Mouse (Mus musculus) erythroblast, adult 5-6 weeks (primary cell): Measurements from ENCODE around the gene Aaas. TPM values are rescaled to one million over a fixed set of nuclear protein-coding genes. Genes with fewer than 3 reads are reported as not detected.

ENCODE experiments used
- ATAC-seq: replicated peaks from 2 replicates; pipeline ENCODE4 v1.8.0; 2016; ENCODE audit warnings: moderate number of reproducible peaks, mild to moderate bottlenecking, moderate TSS enrichment, inconsistent platforms; ENCODE audit not compliant: poor library complexity, low FRiP score, severe bottlenecking
- total RNA-seq, 2 experiments: library from RNA; stranded (forward) in 1 of 2; stranded (reverse) in 1 of 2; fragments of 150-400 nt in 1 of 2; fragments of 200-764, 138-1000 nt in 1 of 2; gene quantifications; 2 replicates each; pipeline versions ENCODE4 v1.2.3 to v1.2.4; 2015 to 2017; ENCODE audit warnings: low replicate concordance in 2 of 2

Gene Aaas
- total RNA-seq, 2 experiments from 2014 or later: 49.7 to 60.7 TPM

- ATAC-seq: no peak; the same call in 1 of the 2 replicates
Observed at GRCm38 (mm10) chr15:102316263-102316662, 34.3 kb downstream of the Aaas start.

GRCm38 (mm10) chr15:102315292-102315691 is 35.3 kb downstream of the Aaas start:
- ATAC-seq: no peak

DNA sequence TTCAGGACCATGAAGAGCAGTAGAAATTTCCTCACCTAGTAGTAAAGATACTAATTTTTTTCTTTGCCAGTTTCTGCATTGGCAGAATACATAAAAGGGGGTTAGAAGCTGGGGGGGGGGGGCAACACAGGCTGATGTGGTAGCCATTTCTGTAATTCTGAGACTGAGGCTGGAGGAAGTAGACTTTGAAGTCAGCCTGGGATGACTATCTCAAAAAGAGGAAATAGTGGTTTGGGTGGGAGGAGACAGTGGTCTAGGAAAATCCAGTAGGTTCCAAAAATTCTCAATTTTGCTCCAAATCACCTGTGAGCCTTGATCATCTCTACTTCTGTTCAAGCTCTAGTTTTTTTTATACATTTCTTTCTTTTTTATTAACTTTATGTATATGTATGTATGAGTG is 39.1 kb downstream of the Aaas start:
- ATAC-seq: no peak

DNA sequence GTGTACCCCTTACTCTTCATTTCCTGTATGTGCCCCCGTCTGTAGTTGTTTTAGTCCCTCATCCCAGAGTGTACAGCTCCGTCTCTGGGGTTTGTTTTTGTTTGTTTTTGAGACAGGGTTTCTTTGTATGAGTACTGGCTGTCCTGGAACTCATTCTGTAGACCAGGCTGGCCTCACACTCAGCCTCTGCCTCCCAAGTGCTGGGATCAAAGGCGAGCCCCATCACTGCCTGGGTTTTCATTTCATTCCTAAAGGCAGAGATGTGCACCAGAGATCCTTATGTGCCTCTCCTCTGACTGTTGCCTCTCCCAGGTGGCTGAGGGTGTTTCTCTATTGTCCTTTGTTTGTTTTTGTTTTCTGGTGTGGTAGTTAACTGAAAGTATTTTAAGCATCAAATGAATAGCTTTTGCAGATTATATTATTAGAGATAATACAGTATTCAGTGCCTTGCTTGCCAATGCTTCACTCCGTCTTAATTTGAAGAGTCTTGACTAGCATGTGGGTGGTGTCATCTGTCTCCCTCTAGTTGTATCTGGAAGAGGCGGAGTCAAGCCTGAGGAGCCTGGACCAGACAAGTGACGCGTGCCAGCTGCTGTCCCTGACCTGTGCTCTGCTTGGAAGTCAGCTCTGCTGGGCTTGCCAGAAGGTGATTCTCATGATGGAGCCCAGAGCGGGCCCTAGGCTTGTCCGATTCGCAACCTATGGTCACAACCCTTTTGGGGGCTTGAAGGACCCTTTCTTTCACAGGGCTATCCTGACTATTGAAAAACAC is 40.3 kb downstream of the Aaas start:
- ATAC-seq: no peak

DNA sequence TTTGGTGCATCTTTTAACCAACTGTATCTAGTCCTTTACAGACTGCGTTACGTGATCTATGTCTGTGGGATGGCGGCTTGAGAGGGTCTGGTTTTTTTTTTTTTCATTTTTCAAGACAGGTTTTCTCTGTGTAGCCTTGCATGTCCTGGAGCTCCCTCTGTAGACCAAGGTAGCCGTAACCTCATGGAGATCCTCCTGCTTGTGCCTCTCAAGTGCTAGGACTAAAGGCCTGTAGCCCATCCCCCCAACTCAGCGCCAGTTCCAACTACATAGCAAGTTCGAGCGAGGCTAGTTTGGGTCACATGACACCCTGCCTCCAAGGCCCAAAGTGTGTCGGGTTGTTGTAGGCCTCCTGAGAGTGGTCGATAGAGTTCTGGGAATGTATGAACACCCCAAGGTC is 41.9 kb downstream of the Aaas start:
- ATAC-seq: no peak

DNA sequence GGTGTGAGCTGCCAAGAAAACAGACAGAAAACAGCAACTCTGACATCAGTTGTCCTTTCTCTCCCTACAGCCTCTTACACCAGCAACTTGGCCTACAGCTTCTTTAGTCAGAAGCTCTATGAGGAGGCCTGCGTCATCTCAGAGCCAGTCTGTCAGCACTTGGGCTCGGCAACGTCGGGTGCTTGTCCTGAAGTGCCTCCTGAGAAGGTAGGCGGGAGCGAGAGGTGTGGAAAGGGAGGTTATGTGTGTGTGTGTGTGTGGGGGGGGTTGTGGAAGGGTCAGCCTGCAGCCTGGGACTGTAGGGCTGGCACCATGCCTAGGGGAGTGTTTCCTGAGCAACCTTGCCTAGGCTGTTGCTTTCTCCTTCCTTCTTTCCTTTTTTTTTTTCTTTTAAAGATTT is 48.0 kb downstream of the Aaas start:
- no peak for ATAC-seq

DNA sequence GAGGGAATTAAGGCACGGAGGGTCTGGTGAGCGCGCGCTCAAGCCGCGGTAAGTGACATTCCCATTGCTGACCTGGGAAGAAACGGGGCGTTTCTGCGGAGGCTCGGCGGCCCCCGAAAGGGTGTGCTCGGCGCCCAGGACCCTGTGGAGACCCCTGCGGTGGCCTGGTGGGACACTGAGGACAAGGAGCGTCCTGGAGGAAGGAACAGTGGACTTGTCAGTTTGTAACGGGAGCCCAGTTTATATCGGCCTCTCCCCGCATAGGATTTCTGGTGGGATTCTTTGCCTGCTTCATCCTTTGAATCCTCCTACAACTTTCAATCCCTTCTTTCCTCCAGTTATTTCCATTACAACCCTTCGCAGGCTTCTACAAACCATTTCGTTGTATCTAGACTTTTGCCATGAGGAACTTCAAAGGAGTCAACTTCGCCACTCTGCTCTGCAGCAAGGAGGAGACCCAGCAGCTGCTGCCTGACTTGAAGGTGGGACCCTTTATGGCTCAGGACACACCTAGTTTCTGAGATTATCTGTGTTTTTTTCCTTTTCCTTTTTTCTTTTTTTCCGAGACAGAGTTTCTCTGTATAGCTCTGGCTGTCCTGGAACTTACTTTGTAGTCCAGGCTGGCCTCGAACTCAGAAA is 54.1 kb downstream of the Aaas start:
- peak; percentile 47 for ATAC-seq

DNA sequence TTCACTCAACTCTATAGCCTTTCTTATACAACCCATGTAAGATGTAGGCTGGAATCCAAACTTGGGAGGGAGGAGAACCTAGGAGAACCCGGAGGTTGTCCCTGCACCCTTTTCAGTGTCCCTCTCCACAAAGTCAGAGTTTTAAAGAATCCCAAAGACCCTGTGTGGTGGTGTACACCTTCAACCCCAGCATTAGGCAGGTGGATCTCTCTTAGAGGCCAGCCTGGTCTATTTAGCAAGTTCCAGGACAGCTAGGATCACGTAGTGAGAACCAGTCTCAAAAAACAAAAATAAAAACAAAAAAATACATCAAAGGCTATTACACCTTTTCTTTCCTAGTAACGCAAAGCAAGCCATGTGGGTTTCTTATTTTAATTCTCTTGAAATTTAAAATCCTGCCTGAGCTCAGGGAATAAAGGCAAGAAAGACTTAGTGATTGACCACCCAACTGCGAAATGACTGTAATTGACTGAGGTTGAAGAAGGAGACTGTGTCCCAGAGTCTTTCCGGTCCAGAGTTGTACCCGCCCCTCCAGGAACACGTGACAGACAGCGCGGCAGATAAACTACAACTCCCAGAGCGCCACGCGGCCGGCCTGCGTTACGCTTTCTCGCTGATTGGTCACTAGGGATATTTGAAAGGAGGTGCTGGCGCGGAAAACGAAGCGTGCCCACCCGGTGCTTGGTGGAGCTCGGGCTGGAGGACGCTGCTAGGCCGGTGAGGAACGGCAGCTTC is 54.8 kb downstream of the Aaas start, which contains the start of gene Espl1:
Gene Espl1, plus strand, starts transcription at position 634 of the 735 bp plus-strand sequence.
- peak; percentile 98 for ATAC-seq

Other genes with a start within 250 kb of the Aaas start
- 3.8 TPM in 1 of 2 replicates, not detected in the other for gene Spryd3, start 214.5 kb downstream of the Aaas start, total RNA-seq (2015; ENCODE audit: low replicate concordance)
- 2.1 and 4.7 TPM in 2 replicates for gene Spryd3, start 214.5 kb downstream of the Aaas start, total RNA-seq (2017; ENCODE audit: low replicate concordance)
- 1.5 TPM in 1 of 2 replicates, not detected in the other for gene Igfbp6, start 206.4 kb downstream of the Aaas start, total RNA-seq (2015; ENCODE audit: low replicate concordance)
- not detected in 2 replicates for gene Igfbp6, start 206.4 kb downstream of the Aaas start, total RNA-seq (2017; ENCODE audit: low replicate concordance)
- gene Soat2, start 200.2 kb downstream of the Aaas start, total RNA-seq (2015; ENCODE audit: low replicate concordance): 1.0 TPM in 1 of 2 replicates, not detected in the other
- gene Soat2, start 200.2 kb downstream of the Aaas start, total RNA-seq (2017; ENCODE audit: low replicate concordance): 1.5 and 1.8 TPM in 2 replicates
- gene Zfp740, start 147.5 kb downstream of the Aaas start, total RNA-seq (2015; ENCODE audit: low replicate concordance): 14.2 and 19.0 TPM in 2 replicates
- gene Zfp740, start 147.5 kb downstream of the Aaas start, total RNA-seq (2017; ENCODE audit: low replicate concordance): 15.7 and 21.5 TPM in 2 replicates
- gene Csad, start 146.0 kb downstream of the Aaas start, total RNA-seq (2015; ENCODE audit: low replicate concordance): 2.9 TPM in 1 of 2 replicates, not detected in the other
- gene Csad, start 146.0 kb downstream of the Aaas start, total RNA-seq (2017; ENCODE audit: low replicate concordance): 9.3 and 12.5 TPM in 2 replicates
- gene Itgb7, start 118.8 kb downstream of the Aaas start, total RNA-seq (2015; ENCODE audit: low replicate concordance): 36.8 and 55.3 TPM in 2 replicates
- 31.0 and 35.5 TPM in 2 replicates for gene Itgb7, start 118.8 kb downstream of the Aaas start, total RNA-seq (2017; ENCODE audit: low replicate concordance)
- 0.84 and 1.5 TPM in 2 replicates for gene Rarg, start 93.3 kb downstream of the Aaas start, total RNA-seq (2015; ENCODE audit: low replicate concordance)
- 0.84 and 5.2 TPM in 2 replicates for gene Rarg, start 93.3 kb downstream of the Aaas start, total RNA-seq (2017; ENCODE audit: low replicate concordance)
- not detected in 2 replicates for gene Gm9918, start 80.2 kb downstream of the Aaas start, total RNA-seq (2015; ENCODE audit: low replicate concordance)
- gene Gm9918, start 80.2 kb downstream of the Aaas start, total RNA-seq (2017; ENCODE audit: low replicate concordance): not detected in 2 replicates
- gene Mfsd5, start 71.3 kb downstream of the Aaas start, total RNA-seq (2015; ENCODE audit: low replicate concordance): 5.9 and 15.6 TPM in 2 replicates
- gene Mfsd5, start 71.3 kb downstream of the Aaas start, total RNA-seq (2017; ENCODE audit: low replicate concordance): 2.5 and 10.7 TPM in 2 replicates
- gene Espl1, start 54.5 kb downstream of the Aaas start, total RNA-seq (2015; ENCODE audit: low replicate concordance): 4.8 and 10.9 TPM in 2 replicates
- gene Espl1, start 54.5 kb downstream of the Aaas start, total RNA-seq (2017; ENCODE audit: low replicate concordance): 29.3 and 37.1 TPM in 2 replicates
- gene Pfdn5, start 24.7 kb downstream of the Aaas start, total RNA-seq (2015; ENCODE audit: low replicate concordance): 71.1 and 131 TPM in 2 replicates
- 120 and 128 TPM in 2 replicates for gene Pfdn5, start 24.7 kb downstream of the Aaas start, total RNA-seq (2017; ENCODE audit: low replicate concordance)
- gene Myg1, start 19.1 kb downstream of the Aaas start, total RNA-seq (2015; ENCODE audit: low replicate concordance): 9.4 and 10.0 TPM in 2 replicates
- 14.3 and 14.9 TPM in 2 replicates for gene Myg1, start 19.1 kb downstream of the Aaas start, total RNA-seq (2017; ENCODE audit: low replicate concordance)
- gene Sp7, start 16.4 kb upstream of the Aaas start, total RNA-seq (2015; ENCODE audit: low replicate concordance): not detected in 2 replicates
- gene Sp7, start 16.4 kb upstream of the Aaas start, total RNA-seq (2017; ENCODE audit: low replicate concordance): not detected in 2 replicates
- gene Sp1, start 55.4 kb upstream of the Aaas start, total RNA-seq (2015; ENCODE audit: low replicate concordance): 42.2 and 66.3 TPM in 2 replicates
- 20.2 and 23.1 TPM in 2 replicates for gene Sp1, start 55.4 kb upstream of the Aaas start, total RNA-seq (2017; ENCODE audit: low replicate concordance)
- not detected in 2 replicates for gene Amhr2, start 94.6 kb upstream of the Aaas start, total RNA-seq (2015; ENCODE audit: low replicate concordance)
- gene Amhr2, start 94.6 kb upstream of the Aaas start, total RNA-seq (2017; ENCODE audit: low replicate concordance): not detected in 2 replicates
- 70.9 and 84.4 TPM in 2 replicates for gene Prr13, start 108.3 kb upstream of the Aaas start, total RNA-seq (2015; ENCODE audit: low replicate concordance)
- gene Prr13, start 108.3 kb upstream of the Aaas start, total RNA-seq (2017; ENCODE audit: low replicate concordance): 37.6 and 64.5 TPM in 2 replicates
- gene Pcbp2, start 119.8 kb upstream of the Aaas start, total RNA-seq (2015; ENCODE audit: low replicate concordance): 252 and 321 TPM in 2 replicates
- gene Pcbp2, start 119.8 kb upstream of the Aaas start, total RNA-seq (2017; ENCODE audit: low replicate concordance): 85.4 and 91.0 TPM in 2 replicates
- not detected in 2 replicates for gene Gm10337, start 153.0 kb upstream of the Aaas start, total RNA-seq (2015; ENCODE audit: low replicate concordance)
- not detected in 2 replicates for gene Gm10337, start 153.0 kb upstream of the Aaas start, total RNA-seq (2017; ENCODE audit: low replicate concordance)
- gene Map3k12, start 166.3 kb upstream of the Aaas start, total RNA-seq (2015; ENCODE audit: low replicate concordance): not detected in 2 replicates
- gene Map3k12, start 166.3 kb upstream of the Aaas start, total RNA-seq (2017; ENCODE audit: low replicate concordance): 0.34 and 1.1 TPM in 2 replicates
- 3.5 and 7.3 TPM in 2 replicates for gene Tarbp2, start 167.4 kb upstream of the Aaas start, total RNA-seq (2015; ENCODE audit: low replicate concordance)
- 9.6 and 13.5 TPM in 2 replicates for gene Tarbp2, start 167.4 kb upstream of the Aaas start, total RNA-seq (2017; ENCODE audit: low replicate concordance)
- 4.6 TPM in 1 of 2 replicates, not detected in the other for gene Npff, start 174.2 kb upstream of the Aaas start, total RNA-seq (2015; ENCODE audit: low replicate concordance)
- gene Npff, start 174.2 kb upstream of the Aaas start, total RNA-seq (2017; ENCODE audit: low replicate concordance): 5.9 TPM in 1 of 2 replicates, not detected in the other